Mouse (Mus musculus) olfactory bulb, adult 2 months (tissue): Measurements from ENCODE around the gene Slc7a1.

Experiments used
- CTCF ChIP-seq: fragments of 200-500 bp; IDR thresholded peaks from 2 replicates; pipeline ENCODE4 v1.5.1; 2012; ENCODE audit warnings: low read depth, mild to moderate bottlenecking, low read length, moderate library complexity; ENCODE audit not compliant: insufficient read depth
- POLR2A ChIP-seq: fragments of 200-500 bp; IDR thresholded peaks from 2 replicates; pipeline ENCODE4 v1.6.1; 2012; ENCODE audit warnings: mild to moderate bottlenecking, low read depth, low read length, moderate library complexity; ENCODE audit not compliant: insufficient read depth

DNA sequence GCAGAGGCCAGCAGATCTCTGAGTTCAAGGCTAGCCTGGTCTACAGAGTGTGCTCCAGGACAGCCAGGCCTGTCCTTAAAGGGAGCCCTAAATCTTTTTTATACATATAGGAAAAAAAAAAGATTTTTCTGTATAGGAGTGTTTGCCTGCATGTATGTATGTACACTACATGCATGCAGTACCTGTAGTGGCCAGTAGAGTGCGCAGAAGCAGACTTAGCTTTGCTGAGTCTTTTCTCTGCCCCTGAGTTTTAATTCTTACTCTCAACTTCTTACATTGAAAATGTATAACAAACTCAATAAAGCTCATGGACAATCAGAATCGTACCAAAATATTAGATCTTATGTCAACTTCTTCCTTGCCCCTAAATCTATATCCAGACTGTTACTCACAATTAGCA is 7.2 kb upstream of the Slc7a1 start:
- TF ChIP-seq CTCF (no peak), POLR2A (no peak)
